Mouse (Mus musculus) c-Kit-negative CD71-positive TER-119-positive erythroid progenitor cells, embryonic 14.5 days (primary cell): Measurements from ENCODE around the gene Olfr1135.

ENCODE experiments used
- DNase-seq: peaks from one replicate; pipeline ENCODE4 v3.0.0-alpha.2; 2013; ENCODE audit warnings: low read depth, low spot score

The Olfr1135 gene

GRCm38 (mm10) chr2:87673564-87673963 lies at the start of gene Olfr1135:
Olfr1135 (minus strand) TSS chr2:87673664.
- DNase-seq: no peak

- DNase-seq: no peak
Observed at GRCm38 (mm10) chr2:87713079-87713478, 39.6 kb upstream of the Olfr1135 start, which contains the start of gene Olfr1137. Olfr1137 (minus strand) TSS chr2:87713179.

- DNase-seq: no peak
Observed at GRCm38 (mm10) chr2:87693847-87694246, 20.4 kb upstream of the Olfr1135 start, which contains the start of gene Olfr1136. Olfr1136 (minus strand) TSS chr2:87693947.

GRCm38 (mm10) chr2:87658360-87658759 lies 15.1 kb downstream of the Olfr1135 start, which contains the start of gene Olfr1134:
Olfr1134 (minus strand) TSS chr2:87658460.
- no peak for DNase-seq

- DNase-seq: no peak
Observed at GRCm38 (mm10) chr2:87647274-87647673, 26.2 kb downstream of the Olfr1135 start, which contains the start of gene Olfr1133. Olfr1133 (minus strand) TSS chr2:87647374.

GRCm38 (mm10) chr2:87642441-87642840 lies 31.0 kb downstream of the Olfr1135 start:
- no peak for DNase-seq

GRCm38 (mm10) chr2:87637435-87637834 lies 36.0 kb downstream of the Olfr1135 start, which contains the start of gene Olfr1132:
Olfr1132 (minus strand) TSS chr2:87637535.
- no peak for DNase-seq

- no peak for DNase-seq
Observed at GRCm38 (mm10) chr2:87626804-87627203, 46.7 kb downstream of the Olfr1135 start, which contains the start of gene Olfr1131. Olfr1131 (plus strand) TSS chr2:87627104.
